Mouse (Mus musculus) CH12.LX (cell line): Measurements from ENCODE around the gene Arpc5. TPM values are rescaled to one million over a fixed set of nuclear protein-coding genes. Genes with fewer than 3 reads are reported as not detected.

Experiments used
- DNase-seq: peaks from one replicate; pipeline ENCODE4 v3.0.0-alpha.2; 2013; ENCODE audit errors: extremely low read depth
- H3K27ac ChIP-seq: 2 replicates; pipeline ENCODE4 v1.5.1; 2012; ENCODE audit warnings: low read depth, mild to moderate bottlenecking, control low read depth, moderate library complexity; ENCODE audit not compliant: insufficient read depth
- H3K27me3 ChIP-seq: replicated peaks from 2 replicates; pipeline ENCODE3; 2012; ENCODE audit warnings: inconsistent platforms
- H3K36me3 ChIP-seq, 2 experiments: replicated peaks in 1 of 2; 2 replicates each; pipeline versions ENCODE3 to v1.6.1; 2012; ENCODE audit warnings: inconsistent platforms in 1 of 2, low read length in 1 of 2, mild to moderate bottlenecking in 1 of 2, mixed read lengths in 1 of 2, moderate library complexity in 1 of 2; ENCODE audit not compliant: control insufficient read depth in 1 of 2, insufficient read depth in 1 of 2
- H3K4me1 ChIP-seq, 2 experiments: 2 replicates each; pipeline ENCODE4 v1.6.1; 2012; ENCODE audit warnings: inconsistent platforms in 1 of 2, moderate library complexity in 1 of 2; ENCODE audit not compliant: insufficient read depth in 2 of 2, control insufficient read depth in 1 of 2
- H3K4me2 ChIP-seq: 2 replicates; pipeline ENCODE4 v1.6.1; 2012; ENCODE audit warnings: low read depth, mild to moderate bottlenecking, control low read depth; ENCODE audit not compliant: poor library complexity, insufficient read depth, severe bottlenecking
- H3K4me3 ChIP-seq, 3 experiments: fragments of 150-350 bp in 1 of 3; sonication (generic) in 1 of 3; replicated peaks in 1 of 3; 2 replicates each; pipeline versions ENCODE3 to v1.5.1; 2011 to 2012; ENCODE audit warnings: low read depth in 2 of 3, low read length in 2 of 3, mild to moderate bottlenecking in 2 of 3, moderate library complexity in 2 of 3, control low read depth in 1 of 3, improper control_type of control experiment in 1 of 3, inconsistent platforms in 1 of 3, mixed read lengths in 1 of 3; ENCODE audit not compliant: poor library complexity in 1 of 3
- H3K79me2 ChIP-seq: replicated peaks from 2 replicates; pipeline ENCODE4 v1.6.1; 2012; ENCODE audit warnings: mild to moderate bottlenecking, moderate library complexity; ENCODE audit not compliant: control insufficient read depth, poor library complexity, insufficient read depth, severe bottlenecking; ENCODE audit errors: extremely low read depth
- H3K9ac ChIP-seq: 2 replicates; pipeline ENCODE4 v1.6.1; 2012; ENCODE audit warnings: low read depth, mild to moderate bottlenecking, control low read depth, moderate library complexity; ENCODE audit not compliant: insufficient read depth
- H3K9me3 ChIP-seq: replicated peaks from 2 replicates; pipeline ENCODE3; 2012; ENCODE audit warnings: low read length, inconsistent platforms, mixed read lengths
- BHLHE40 ChIP-seq: IDR thresholded peaks from 2 replicates; pipeline ENCODE4 v1.6.1; 2011; ENCODE audit warnings: mild to moderate bottlenecking, low read depth, low read length, improper control_type of control experiment
- CHD1 ChIP-seq: IDR thresholded peaks from 2 replicates; pipeline ENCODE4 v1.6.1; 2012; ENCODE audit warnings: low read depth, low read length, improper control_type of control experiment, inconsistent platforms
- E2F4 ChIP-seq: IDR thresholded peaks from 2 replicates; pipeline ENCODE4 v1.6.1; 2011; ENCODE audit warnings: low read depth, low read length, improper control_type of control experiment; ENCODE audit not compliant: insufficient replicate concordance
- ELF1 ChIP-seq: IDR thresholded peaks from 2 replicates; pipeline ENCODE4 v1.6.1; 2014; ENCODE audit warnings: low read depth, mild to moderate bottlenecking, inconsistent platforms, low read length, improper control_type of control experiment
- EP300 ChIP-seq: IDR thresholded peaks from 2 replicates; pipeline ENCODE4 v1.6.1; 2011; ENCODE audit warnings: low read length, improper control_type of control experiment
- GABPA ChIP-seq: IDR thresholded peaks from 2 replicates; pipeline ENCODE4 v1.6.1; 2012; ENCODE audit warnings: low read depth, low read length, improper control_type of control experiment, inconsistent platforms; ENCODE audit not compliant: insufficient replicate concordance
- IRF4 ChIP-seq: IDR thresholded peaks from 2 replicates; pipeline ENCODE4 v1.6.1; 2014; ENCODE audit warnings: low read depth, mild to moderate bottlenecking, inconsistent platforms, low read length, improper control_type of control experiment
- KAT2A ChIP-seq: IDR thresholded peaks from 2 replicates; pipeline ENCODE4 v1.6.1; 2012; ENCODE audit warnings: low read length, improper control_type of control experiment, inconsistent platforms; ENCODE audit not compliant: insufficient replicate concordance
- MEF2A ChIP-seq: IDR thresholded peaks from 2 replicates; pipeline ENCODE4 v1.6.1; 2014; ENCODE audit warnings: low read depth, mild to moderate bottlenecking, inconsistent platforms, low read length, improper control_type of control experiment, borderline replicate concordance
- MYC ChIP-seq: IDR thresholded peaks from 2 replicates; pipeline ENCODE4 v1.6.1; 2011; ENCODE audit warnings: low read depth, mild to moderate bottlenecking, improper control_type of control experiment, low read length
- NELFE ChIP-seq: IDR thresholded peaks from 2 replicates; pipeline ENCODE4 v1.6.1; 2011; ENCODE audit warnings: low read depth, low read length, improper control_type of control experiment
- NRF1 ChIP-seq: IDR thresholded peaks from 2 replicates; pipeline ENCODE4 v1.6.1; 2014; ENCODE audit warnings: low read depth, mild to moderate bottlenecking, inconsistent platforms, low read length, improper control_type of control experiment, moderate library complexity
- PAX5 ChIP-seq: IDR thresholded peaks from 2 replicates; pipeline ENCODE4 v1.6.1; 2012; ENCODE audit warnings: low read length, inconsistent platforms, mixed read lengths
- POLR2AphosphoS2 ChIP-seq: IDR thresholded peaks from 2 replicates; pipeline ENCODE4 v1.6.1; 2011; ENCODE audit warnings: low read depth, low read length, improper control_type of control experiment
- RAD21 ChIP-seq: IDR thresholded peaks from 2 replicates; pipeline ENCODE4 v1.6.1; 2011; ENCODE audit warnings: low read depth, mild to moderate bottlenecking, low read length, improper control_type of control experiment, moderate library complexity
- RCOR1 ChIP-seq: conservative IDR thresholded peaks from 2 replicates; pipeline ENCODE4 v1.6.1; 2012; ENCODE audit warnings: low read depth, mild to moderate bottlenecking, inconsistent platforms, low read length, improper control_type of control experiment
- SMC3 ChIP-seq: IDR thresholded peaks from 2 replicates; pipeline ENCODE4 v1.6.1; 2011; ENCODE audit warnings: low read depth, low read length, improper control_type of control experiment
- USF2 ChIP-seq: conservative IDR thresholded peaks from 2 replicates; pipeline ENCODE4 v1.6.1; 2011; ENCODE audit warnings: low read depth, low read length, improper control_type of control experiment
- ZC3H11A ChIP-seq: IDR thresholded peaks from 2 replicates; pipeline ENCODE4 v1.6.1; 2012; ENCODE audit warnings: low read depth, mild to moderate bottlenecking, inconsistent platforms, low read length, improper control_type of control experiment
- ZKSCAN1 ChIP-seq: IDR thresholded peaks from 2 replicates; pipeline ENCODE4 v1.6.1; 2012; ENCODE audit warnings: low read depth, inconsistent platforms, low read length, improper control_type of control experiment, borderline replicate concordance
- ZMIZ1 ChIP-seq: IDR thresholded peaks from 2 replicates; pipeline ENCODE4 v1.6.1; 2012; ENCODE audit warnings: low read depth, mild to moderate bottlenecking, inconsistent platforms, low read length, improper control_type of control experiment
- ZNF384 ChIP-seq: IDR thresholded peaks from 2 replicates; pipeline ENCODE4 v1.6.1; 2012; ENCODE audit warnings: low read depth, low read length, improper control_type of control experiment, inconsistent platforms
- dilution Hi-C: fragments of 300-500 bp; cut with MboI; formaldehyde crosslinking; loops from 2 replicates; pipeline ENCODE4 v1.14.3; 2020; ENCODE audit warnings: low sequenced_read_pairs; ENCODE audit not compliant: extremely low pct_unique_long_range_greater_than_20kb, extremely low pct_ligation_motif_present
- in situ Hi-C: fragments of 300-500 bp; cut with MboI; formaldehyde crosslinking; loops from 3 replicates; pipeline ENCODE4 v1.14.3; 2019; ENCODE audit warnings: low sequenced_read_pairs, low pct_ligation_motif_present, low pct_unique_long_range_greater_than_20kb, mixed read lengths
- polyA plus RNA-seq: library from polyadenylated mRNA; unstranded; fragments of >175 nt; gene quantifications from 2 replicates; pipeline ENCODE4 v1.2.1, GENCODE M21; 2012; ENCODE audit warnings: low read depth; ENCODE audit not compliant: insufficient read length
- total RNA-seq, 2 experiments: library from RNA; depleted of rRNA; stranded (reverse); fragments of 300-350 nt in 1 of 2; fragments of >200 nt in 1 of 2; gene quantifications; 2 replicates each; pipeline ENCODE4 v1.2.3; 2012 to 2014

Gene Arpc5
- total and polyA plus RNA-seq, 3 experiments, result 125 to 399 (median 232) TPM

DNA sequence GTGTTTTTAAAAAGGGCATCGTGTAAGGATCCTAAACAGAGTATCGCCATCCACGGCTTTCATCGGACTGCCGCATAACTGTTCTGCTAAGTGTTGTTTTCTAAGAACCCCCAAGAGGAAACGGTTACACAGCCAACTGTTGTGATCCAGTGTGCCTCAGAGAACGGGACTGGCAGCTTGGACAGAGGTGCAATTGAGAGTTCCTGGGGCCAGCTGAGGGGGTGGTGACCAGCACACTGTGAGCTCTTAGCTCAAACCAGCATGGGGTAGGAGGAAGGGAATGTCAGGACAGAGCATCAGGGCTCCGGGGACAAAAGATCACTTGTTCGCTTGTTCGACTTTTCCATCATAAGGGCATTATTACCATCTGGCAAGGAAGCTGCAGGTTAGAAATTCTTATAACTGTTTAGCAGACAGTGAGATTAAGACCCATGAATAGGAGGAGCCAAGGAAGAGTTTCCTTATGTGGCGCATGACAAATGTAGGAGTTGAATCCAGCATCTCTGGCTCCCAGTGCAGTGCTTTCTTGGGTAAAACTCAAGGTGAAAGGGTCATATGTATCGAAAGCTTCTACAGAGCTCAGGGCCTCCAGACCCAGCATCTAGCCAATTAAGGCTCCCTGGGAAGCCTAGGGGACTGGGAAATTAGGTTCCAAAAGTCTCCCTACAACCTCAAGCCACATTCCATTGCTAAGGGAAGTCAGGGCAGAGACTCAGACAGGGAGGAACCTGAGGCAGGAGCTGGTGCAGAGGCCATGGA, 26.6 kb downstream of the Arpc5 start:
- no peak for DNase-seq
- Histone ChIP-seq H3K27me3 (no peaks in the 10 kb centered on the region), H3K27ac (no peak overlapping the region), H3K9ac (no peak overlapping the region), H3K9me3 (no peaks in the 10 kb centered on the region), H3K79me2 (no peaks in the 10 kb centered on the region), H3K4me2 (no peak overlapping the region), H3K4me3 (no peak overlapping the region), H3K4me1 (peaks cover 6 to 22% of the 10 kb centered on the region in 2 experiments; a peak in 3 of 4 replicates), H3K36me3 (no peaks in the 10 kb centered on the region)
- dilution Hi-C loops, result no loop called here
- TF ChIP-seq E2F4 (no peak), RAD21 (no peak), NELFE (no peak), CHD1 (no peak), KAT2A (no peak), ZC3H11A (no peak), ZKSCAN1 (no peak), EP300 (no peak), IRF4 (no peak), BHLHE40 (no peak), ZMIZ1 (no peak), MYC (no peak), POLR2AphosphoS2 (no peak), SMC3 (no peak), ELF1 (no peak)
- in situ Hi-C loops, result loop anchor here (10.0 to 25.0 kb wide), 2 partner anchors 112 to 594 kb away; partner anchors contain the start of gene Smg7

DNA sequence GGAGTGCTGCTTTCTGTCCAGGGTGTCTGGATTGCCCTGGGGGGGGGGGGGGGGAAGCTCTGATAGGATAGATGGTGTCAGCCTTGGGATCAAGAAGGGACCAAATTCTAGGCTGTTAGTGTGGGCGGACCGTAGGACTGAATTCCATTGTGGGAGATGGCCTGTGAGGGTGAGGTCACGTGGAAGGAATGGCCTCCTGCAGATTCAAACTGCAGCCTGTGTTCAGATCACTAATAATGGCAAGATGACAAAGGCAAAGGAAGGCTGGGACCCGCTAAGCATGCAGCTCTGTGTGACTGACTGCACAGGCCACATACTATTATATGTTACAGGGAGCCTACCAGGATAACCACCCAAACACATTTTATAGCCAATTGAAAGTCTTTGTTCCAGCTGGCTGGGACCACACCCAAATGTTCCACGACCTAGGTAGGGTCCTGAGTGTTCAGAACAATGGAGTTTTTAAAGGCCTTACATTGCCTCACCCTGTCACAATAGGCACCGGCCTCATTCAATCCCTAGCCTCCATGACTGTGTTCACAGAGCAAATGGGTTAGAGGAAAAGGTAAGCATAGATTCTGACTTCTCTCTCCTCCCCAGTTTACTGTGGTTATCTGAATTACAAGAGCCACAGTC, 27.3 kb downstream of the Arpc5 start:
- Histone ChIP-seq H3K9ac (no peak overlapping the region), H3K27ac (no peak overlapping the region), H3K79me2 (no peaks in the 10 kb centered on the region), H3K4me3 (no peak overlapping the region), H3K9me3 (no peaks in the 10 kb centered on the region), H3K27me3 (no peaks in the 10 kb centered on the region), H3K36me3 (no peaks in the 10 kb centered on the region), H3K4me2 (no peak overlapping the region), H3K4me1 (peaks cover 8 to 29% of the 10 kb centered on the region in 2 experiments; a peak in 3 of 4 replicates)
- in situ Hi-C loops (loop anchor here (10.0 to 25.0 kb wide), 2 partner anchors 111 to 594 kb away; partner anchors contain the start of gene Smg7), dilution Hi-C loops (no loop called here)
- no peak for DNase-seq
- TF ChIP-seq KAT2A (no peak), USF2 (no peak), ZMIZ1 (no peak), ZNF384 (no peak), PAX5 (no peak), RCOR1 (no peak), NRF1 (no peak), MEF2A (no peak), ZKSCAN1 (no peak), IRF4 (no peak), GABPA (no peak), E2F4 (no peak)
